Mouse (Mus musculus): ENCODE data around the gene Flot2. TPM values are rescaled to one million over a fixed set of nuclear protein-coding genes. Genes with fewer than 3 reads are reported as not detected.
"Not testable (repeated sequence)": the region's sequence is repeated elsewhere in the genome, so short reads cannot be mapped to it uniquely, and the experiment has no call there.

Gene Flot2
- polyA plus RNA-seq (2017; shearing (Covaris generic)), result 10 to 100 TPM; 21.3 to 36.0 (median 24.7) TPM

GRCm38 (mm10) chr11:78037831-78038752 is at the start of gene Flot2:
Gene Flot2 (plus strand): TSS chr11:78037931.
- ATAC-seq, result peak; percentile 82

- ATAC-seq, result no peak
Measured at GRCm38 (mm10) chr11:77989071-77989690, 48.5 kb upstream of the Flot2 start.

- no peak for ATAC-seq
Measured at GRCm38 (mm10) chr11:77995556-77995955, 42.2 kb upstream of the Flot2 start.

GRCm38 (mm10) chr11:78006446-78006845 is 31.3 kb upstream of the Flot2 start:
- ATAC-seq, result no peak

- peak; percentile 46 for ATAC-seq
Measured at GRCm38 (mm10) chr11:78019676-78020075, 18.1 kb upstream of the Flot2 start.

- ATAC-seq, result no peak
Measured at GRCm38 (mm10) chr11:78023607-78024006, 14.1 kb upstream of the Flot2 start.

- no peak for ATAC-seq
Measured at GRCm38 (mm10) chr11:78029240-78029639, 8.5 kb upstream of the Flot2 start.

GRCm38 (mm10) chr11:78030600-78030999 is 7.1 kb upstream of the Flot2 start:
- no peak for ATAC-seq

- ATAC-seq, result no peak
Measured at GRCm38 (mm10) chr11:78031389-78031788, 6.3 kb upstream of the Flot2 start.

GRCm38 (mm10) chr11:78031947-78032808 is 5.6 kb upstream of the Flot2 start, which contains the start of gene Dhrs13:
Gene Dhrs13 (plus strand): TSS chr11:78032280.
- ATAC-seq, result peak; percentile 88

GRCm38 (mm10) chr11:78032809-78033195 is 4.9 kb upstream of the Flot2 start:
- no peak for ATAC-seq

GRCm38 (mm10) chr11:78033931-78034617 is 3.7 kb upstream of the Flot2 start:
- no peak for ATAC-seq

GRCm38 (mm10) chr11:78036791-78037190 is 940 bp upstream of the Flot2 start:
- ATAC-seq, result no peak

GRCm38 (mm10) chr11:78040878-78041277 is 3.1 kb downstream of the Flot2 start:
- no peak for ATAC-seq

GRCm38 (mm10) chr11:78042290-78042870 is 4.6 kb downstream of the Flot2 start:
- ATAC-seq, result not testable (repeated sequence)

GRCm38 (mm10) chr11:78044758-78045251 is 7.1 kb downstream of the Flot2 start:
- ATAC-seq, result no peak

GRCm38 (mm10) chr11:78048637-78049036 is 10.9 kb downstream of the Flot2 start:
- ATAC-seq, result not testable (repeated sequence)

GRCm38 (mm10) chr11:78053078-78053477 is 15.3 kb downstream of the Flot2 start:
- ATAC-seq, result no peak

- ATAC-seq, result no peak
Measured at GRCm38 (mm10) chr11:78056946-78057345, 19.2 kb downstream of the Flot2 start.

GRCm38 (mm10) chr11:78059833-78060757 is 22.4 kb downstream of the Flot2 start:
- ATAC-seq, result no peak
